Mouse (Mus musculus) liver, postnatal 0 days (tissue): ENCODE data around the gene Spp2. TPM values are rescaled to one million over a fixed set of nuclear protein-coding genes. Genes with fewer than 3 reads are reported as not detected.

Experiments used
- ATAC-seq: fragments of 200-750 bp; cut with Nextera tagmentation; 2 replicates; pipeline ENCODE4 v1.8.0; 2017; ENCODE audit warnings: mild to moderate bottlenecking, moderate library complexity
- DNase-seq: peaks from one replicate; pipeline ENCODE4 v3.0.0-alpha.2; 2016
- H3K27ac ChIP-seq: fragments of 300-500 bp; sonication (generic); 2 replicates; pipeline ENCODE4 v1.5.1; 2014; ENCODE audit warnings: antibody characterized with exemption, moderate library complexity, mild to moderate bottlenecking, low read depth
- H3K27me3 ChIP-seq: fragments of 300-500 bp; sonication (generic); 2 replicates; pipeline ENCODE4 v1.6.1; 2014; ENCODE audit warnings: low read length, control low read depth, mixed read lengths; ENCODE audit not compliant: insufficient read depth
- H3K36me3 ChIP-seq: fragments of 300-500 bp; sonication (generic); replicated peaks from 2 replicates; pipeline ENCODE4 v1.6.1; 2014; ENCODE audit warnings: mild to moderate bottlenecking, control low read depth, low read length, moderate library complexity, mixed read lengths; ENCODE audit not compliant: insufficient read depth
- H3K4me1 ChIP-seq: fragments of 300-500 bp; sonication (generic); 2 replicates; pipeline ENCODE4 v1.6.1; 2014; ENCODE audit warnings: antibody characterized with exemption, mild to moderate bottlenecking, control low read depth; ENCODE audit not compliant: insufficient read depth
- H3K4me2 ChIP-seq: fragments of 300-500 bp; sonication (generic); 2 replicates; pipeline ENCODE4 v1.6.1; 2014; ENCODE audit warnings: low read depth, mild to moderate bottlenecking, low read length, moderate library complexity, mixed read lengths
- H3K4me3 ChIP-seq: fragments of 300-500 bp; sonication (generic); 2 replicates; pipeline ENCODE4 v1.5.1; 2014; ENCODE audit warnings: low read depth, low read length
- H3K9ac ChIP-seq: fragments of 300-500 bp; sonication (generic); replicated peaks from 2 replicates; pipeline ENCODE4 v1.6.1; 2014; ENCODE audit warnings: mild to moderate bottlenecking, moderate library complexity
- H3K9me3 ChIP-seq: fragments of 300-500 bp; sonication (generic); 2 replicates; pipeline ENCODE4 v1.6.1; 2016; ENCODE audit warnings: mild to moderate bottlenecking, control low read depth, low read length, mixed read lengths
- CTCF ChIP-seq: sonication (generic); IDR thresholded peaks from 2 replicates; pipeline ENCODE4 v1.5.1; 2016; ENCODE audit warnings: antibody characterized with exemption, low read depth
- EP300 ChIP-seq: IDR thresholded peaks from 2 replicates; pipeline ENCODE4 v1.6.1; 2016; ENCODE audit warnings: antibody characterized with exemption, low read depth, mild to moderate bottlenecking
- WGBS: fragments of 180-500 bp; shearing (Covaris S2); extraction: QIAGEN DNeasy Blood & Tissue Kit; methylation state at CpG from one replicate; pipeline ENCODE4 v1.1.7; 2014; ENCODE audit not compliant: insufficient replicate concordance; 5-methylcytosine and 5-hydroxymethylcytosine counted together
- polyA plus RNA-seq: library from polyadenylated mRNA; unstranded; fragments of >200 nt; fragmentation: Nextera tagmentation; extraction: Ambion mirVana; gene quantifications from 2 replicates; pipeline ENCODE4 v1.2.1, GENCODE M21; 2015

The Spp2 gene
- polyA plus RNA-seq, 1 experiment from 2014 or later: 738 TPM

DNA sequence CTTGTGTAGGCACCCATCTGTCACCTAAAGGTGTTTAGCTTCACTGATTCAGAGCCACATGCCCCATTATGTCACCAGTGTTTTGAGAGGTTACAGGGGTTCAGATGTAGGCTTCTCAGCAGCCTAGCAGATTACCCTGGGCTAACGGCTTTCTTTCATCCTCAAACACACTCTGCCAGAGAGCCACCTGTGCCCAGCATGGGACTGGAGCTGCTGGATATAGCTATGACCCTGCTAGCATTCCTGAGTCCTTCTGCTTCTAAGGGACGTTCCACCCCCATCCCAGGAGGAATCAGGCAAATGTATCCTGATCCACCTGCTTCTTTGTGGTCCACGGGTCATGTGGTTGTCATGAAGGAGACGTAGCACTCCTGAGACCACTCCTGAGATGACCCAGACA lies 15.1 kb upstream of the Spp2 start:
- Histone ChIP-seq H3K4me2 (no peak overlapping the region), H3K9me3 (no peaks in the 10 kb centered on the region), H3K27ac (no peak overlapping the region), H3K4me1 (no peaks in the 10 kb centered on the region), H3K4me3 (no peak overlapping the region), H3K27me3 (no peaks in the 10 kb centered on the region), H3K36me3 (no peaks in the 10 kb centered on the region), H3K9ac (no peak overlapping the region)
- DNase-seq: no peak
- ATAC-seq: no peak
- TF ChIP-seq CTCF: no peak
- TF ChIP-seq EP300: no peak
- 67% methylated on average over 4 of the region's 4 CpGs for WGBS

- no peaks in the 10 kb centered on the region for H3K27me3 ChIP-seq
- H3K36me3 ChIP-seq: no peaks in the 10 kb centered on the region
- H3K4me1 ChIP-seq: no peaks in the 10 kb centered on the region
- 63% methylated on average over 5 of the region's 5 CpGs for WGBS
- ATAC-seq (peak; percentile 75), DNase-seq (no peak)
- H3K9me3 ChIP-seq: no peaks in the 10 kb centered on the region
- H3K4me2 ChIP-seq: no peak overlapping the region
- H3K4me3 ChIP-seq: no peak overlapping the region
- TF ChIP-seq CTCF: no peak
- TF ChIP-seq EP300: no peak
- no peak overlapping the region for H3K9ac ChIP-seq
- no peak overlapping the region for H3K27ac ChIP-seq
Measured at GRCm38 (mm10) chr1:88393321-88393720, 13.4 kb upstream of the Spp2 start.

- Histone ChIP-seq H3K4me2 (no peak overlapping the region), H3K4me3 (no peak overlapping the region), H3K27ac (no peak overlapping the region), H3K36me3 (no peaks in the 10 kb centered on the region), H3K27me3 (no peaks in the 10 kb centered on the region), H3K4me1 (no peaks in the 10 kb centered on the region; the same call in 1 of the 2 replicates), H3K9me3 (no peaks in the 10 kb centered on the region), H3K9ac (no peak overlapping the region)
- ATAC-seq (no peak), DNase-seq (no peak)
- WGBS: 69% methylated on average over 3 of the region's 3 CpGs
- no peak for TF ChIP-seq CTCF
- TF ChIP-seq EP300: no peak
Measured at GRCm38 (mm10) chr1:88403378-88403777, 3.4 kb upstream of the Spp2 start.

DNA sequence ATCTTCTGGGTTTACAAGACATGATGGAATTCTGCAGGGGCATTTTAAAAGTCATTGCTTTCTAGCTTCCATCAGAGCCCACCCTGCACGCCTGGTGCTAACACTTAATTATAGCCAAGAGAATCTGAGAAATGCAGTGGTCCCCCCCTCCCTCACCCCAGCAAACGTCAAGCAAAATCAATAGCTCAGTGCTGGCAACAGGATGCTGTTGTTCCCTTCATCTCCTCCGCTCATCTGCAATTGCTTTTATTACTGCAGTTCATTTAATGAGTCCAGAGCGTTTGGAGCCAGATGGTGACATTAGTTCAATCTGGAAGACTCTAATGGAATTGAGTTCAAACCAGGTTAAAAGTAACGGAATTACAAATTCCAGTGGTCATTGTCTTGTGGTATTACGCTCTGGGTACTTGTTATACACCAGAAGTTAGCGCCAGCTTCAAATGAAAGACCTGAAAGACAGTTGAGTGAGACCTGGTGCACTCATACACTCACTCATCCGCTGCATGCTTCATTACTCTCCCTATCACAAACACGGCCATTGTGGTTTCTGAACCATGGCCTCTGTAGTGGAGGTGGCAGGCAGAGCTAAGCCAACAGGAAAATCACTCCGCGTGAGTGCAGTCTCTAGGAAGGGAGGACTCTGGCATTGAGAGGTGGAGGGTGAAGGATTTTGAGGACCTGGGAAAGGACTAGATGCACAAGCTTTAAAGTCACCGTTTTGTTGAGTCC lies 519 bp upstream of the Spp2 start:
- ATAC-seq: peak; percentile 81
- 50% methylated on average over 12 of the region's 12 CpGs for WGBS
- peaks cover 11% of the 10 kb centered on the region for H3K4me1 ChIP-seq
- no peak overlapping the region for H3K4me3 ChIP-seq
- H3K4me2 ChIP-seq: peak overlapping the region; percentile 64; the same call in 1 of the 2 replicates
- H3K9me3 ChIP-seq: no peaks in the 10 kb centered on the region
- H3K36me3 ChIP-seq: 0 out of 2 replicates have a peak, but pooled peaks cover 2% of the 10 kb centered on the region
- DNase-seq: peak; percentile 18
- H3K27ac ChIP-seq: peak overlapping the region; percentile 92
- no peak overlapping the region for H3K9ac ChIP-seq
- TF ChIP-seq EP300 (no peak), CTCF (no peak)
- no peaks in the 10 kb centered on the region for H3K27me3 ChIP-seq

- H3K4me2 ChIP-seq: peak overlapping the region; percentile 64
- no peak for TF ChIP-seq EP300
- TF ChIP-seq CTCF: no peak
- H3K36me3 ChIP-seq: 0 out of 2 replicates have a peak, but pooled peaks cover 5% of the 10 kb centered on the region
- DNase-seq (no peak), ATAC-seq (no peak)
- H3K4me3 ChIP-seq: peak overlapping the region; percentile 39
- 64% methylated on average over 4 of the region's 4 CpGs for WGBS
- peak overlapping the region; percentile 92 for H3K27ac ChIP-seq
- H3K27me3 ChIP-seq: no peaks in the 10 kb centered on the region
- H3K9me3 ChIP-seq: no peaks in the 10 kb centered on the region
- H3K4me1 ChIP-seq: peaks cover 11% of the 10 kb centered on the region
- H3K9ac ChIP-seq: no peak overlapping the region; the same call in 1 of the 2 replicates
Measured at GRCm38 (mm10) chr1:88408340-88408739, 1.6 kb downstream of the Spp2 start.

GRCm38 (mm10) chr1:88412013-88412412 lies 5.3 kb downstream of the Spp2 start:
- no peak overlapping the region for H3K4me2 ChIP-seq
- no peak overlapping the region for H3K27ac ChIP-seq
- ATAC-seq: no peak
- 76% methylated on average over 5 of the region's 5 CpGs for WGBS
- TF ChIP-seq EP300: no peak
- no peak for TF ChIP-seq CTCF
- H3K4me1 ChIP-seq: peaks cover 11% of the 10 kb centered on the region
- no peak for DNase-seq
- no peaks in the 10 kb centered on the region for H3K9me3 ChIP-seq
- 0 out of 2 replicates have a peak, but pooled peaks cover 5% of the 10 kb centered on the region for H3K36me3 ChIP-seq
- no peak overlapping the region for H3K9ac ChIP-seq
- H3K4me3 ChIP-seq: no peak overlapping the region
- no peaks in the 10 kb centered on the region for H3K27me3 ChIP-seq

GRCm38 (mm10) chr1:88418943-88419342 lies 12.2 kb downstream of the Spp2 start:
- 63% methylated on average over 2 of the region's 2 CpGs for WGBS
- Histone ChIP-seq H3K36me3 (peaks cover 4% of the 10 kb centered on the region; the same call in 1 of the 2 replicates), H3K9me3 (no peaks in the 10 kb centered on the region), H3K4me3 (no peak overlapping the region), H3K9ac (no peak overlapping the region), H3K27ac (peak overlapping the region; percentile 74; the same call in 1 of the 2 replicates), H3K27me3 (no peaks in the 10 kb centered on the region), H3K4me2 (no peak overlapping the region), H3K4me1 (peaks cover 3% of the 10 kb centered on the region)
- peak; percentile 27 for DNase-seq
- TF ChIP-seq CTCF (no peak), EP300 (no peak)
- peak; percentile 94 for ATAC-seq
